Comparison of ENCODE assay signal across 17 mouse cellular contexts in genomic region chr2:152909848-152910247, GRCm38 (mm10). TPM values are rescaled to one million over a fixed set of nuclear protein-coding genes. Genes with fewer than 3 reads are reported as not detected.
"Had no signal": no experiment of that assay in that cellular context is flagged by ENCODE, and none has a peak within 500 bp of the region (broad histone marks: within the 10 kb centered on the region; RNA-seq: fewer than 3 reads in every experiment).

No protein-coding gene starts in this region.

- H3K4me3 ChIP-seq: neural tube, embryonic 13.5 days; neural tube, embryonic 15.5 days; stomach, embryonic 15.5 days had no signal

- DNase-seq: retina, postnatal 1 day; right cerebral cortex, adult 18-20 months; right cerebral cortex, postnatal 14 days; right cerebral cortex, postnatal 25 days; right cerebral cortex, postnatal 4 days; spleen, adult 18-20 months; thymus, adult 18-20 months; thymus, adult 2 months; thymus, postnatal 14 days; thymus, postnatal 25 days; thymus, postnatal 36 days; thymus, postnatal 4 days had no signal

- H3K27ac ChIP-seq: neural tube, embryonic 13.5 days; neural tube, embryonic 15.5 days; stomach, embryonic 15.5 days; stomach, postnatal 0 days had no signal

RNA-seq across cellular contexts. Expression of gene Mylk2, which starts 1.3 kb away (rescaled TPM):
- total RNA-seq: neutrophil, adult 5-6 weeks had no signal

RNA-seq across cellular contexts. Expression of gene Foxs1, which starts 23.2 kb away (rescaled TPM):
- total RNA-seq: neutrophil, adult 5-6 weeks had no signal

RNA-seq across cellular contexts. Expression of gene Dusp15, which starts 41.6 kb away (rescaled TPM):
- total RNA-seq: neutrophil, adult 5-6 weeks had no signal

RNA-seq across cellular contexts. Expression of gene Ttll9, which starts 52.4 kb away (rescaled TPM):
- total RNA-seq: neutrophil, adult 5-6 weeks had no signal
